Mouse (Mus musculus): ENCODE measurements around the gene Slc34a3. TPM values are rescaled to one million over a fixed set of nuclear protein-coding genes. Genes with fewer than 3 reads are reported as not detected.

The Slc34a3 gene
- total RNA-seq (2012; rRNA removed): 0.67 and 1.8 TPM in 2 replicates

DNA sequence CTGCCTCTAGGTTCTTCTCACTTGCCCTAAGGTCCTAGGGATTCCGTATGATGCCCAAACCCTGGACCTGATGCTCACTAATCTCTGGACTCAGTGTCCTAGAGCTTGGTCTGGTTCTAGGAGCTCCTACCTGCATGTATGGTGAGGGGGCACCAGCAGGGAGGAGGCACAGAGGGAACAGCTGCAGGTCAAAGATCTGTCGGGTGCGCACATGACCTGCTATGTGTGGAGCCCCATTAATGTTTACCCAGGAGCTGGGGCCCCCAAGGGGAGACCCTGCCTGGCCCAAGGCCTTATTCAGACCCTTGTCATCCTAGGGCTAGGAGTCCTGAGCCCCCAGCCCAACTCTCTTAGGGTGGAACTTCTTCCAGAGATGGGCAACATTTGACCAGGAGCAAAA is at the start of gene Slc34a3:
TSS of gene Slc34a3 (minus strand) at position 315 of the 400 bp plus-strand sequence.
- Histone ChIP-seq H3K9ac (ENCODE audit: insufficient read depth, low read depth, low read length, poor library complexity, severe bottlenecking) (no peak within 1 kb of the TSS), H3K4me1 (ENCODE audit: control insufficient read depth in 2 of 2, insufficient read depth in 2 of 2, low read length in 2 of 2, poor library complexity in 1 of 2) (peaks cover 6 to 38% of the 10 kb centered on the region in 2 experiments), H3K4me3 (ENCODE audit: insufficient read depth in 1 of 2, low read depth in 1 of 2, low read length in 2 of 2, poor library complexity in 1 of 2, severe bottlenecking in 1 of 2) (no peak within 1 kb of the TSS), H3K36me3 (ENCODE audit: control insufficient read depth, insufficient read depth, low read length, poor library complexity, severe bottlenecking) (no peaks in the 10 kb centered on the region), H3K9me3 (ENCODE audit: control insufficient read depth, insufficient read depth, low read depth, low read length) (no peaks in the 10 kb centered on the region), H3K27ac (ENCODE audit: insufficient read depth, low read depth, low read length, poor library complexity, severe bottlenecking) (no peak within 1 kb of the TSS)
- in situ Hi-C loops (cut with MboI; ENCODE audit: low sequenced_read_pairs in 2 of 2, unreplicated experiment in 2 of 2): no loop called here
- no peak for DNase-seq (ENCODE audit: low read depth, low spot score)
- TF ChIP-seq HCFC1 (IDR thresholded peaks at IDR 0.05; ENCODE audit: borderline replicate concordance, insufficient read depth, low read length): no peak
- TF ChIP-seq ZC3H11A (IDR thresholded peaks at IDR 0.05; ENCODE audit: borderline replicate concordance, low read depth, low read length): no peak
- no peak for TF ChIP-seq ZNF384 (IDR thresholded peaks at IDR 0.05; ENCODE audit: low read depth, low read length)
- no peak for TF ChIP-seq MAFK (IDR thresholded peaks at IDR 0.05; ENCODE audit: insufficient read depth, low read depth, low read length)
- no peak for TF ChIP-seq CHD2 (IDR thresholded peaks at IDR 0.05; ENCODE audit: low read depth, low read length)

GRCm38 (mm10) chr2:25278928-25279882 is 45.0 kb upstream of the Slc34a3 start:
- Histone ChIP-seq H3K9ac (ENCODE audit: insufficient read depth, low read depth, low read length, poor library complexity, severe bottlenecking) (no peak overlapping the region), H3K36me3 (ENCODE audit: control insufficient read depth, insufficient read depth, low read length, poor library complexity, severe bottlenecking) (peaks cover 46% of the 10 kb centered on the region), H3K9me3 (ENCODE audit: control insufficient read depth, insufficient read depth, low read depth, low read length) (no peaks in the 10 kb centered on the region), H3K27ac (ENCODE audit: insufficient read depth, low read depth, low read length, poor library complexity, severe bottlenecking) (no peak overlapping the region), H3K4me1 (ENCODE audit: control insufficient read depth in 2 of 2, insufficient read depth in 2 of 2, low read length in 2 of 2, poor library complexity in 1 of 2) (no peaks in the 10 kb centered on the region), H3K4me3 (ENCODE audit: insufficient read depth in 1 of 2, low read depth in 1 of 2, low read length in 2 of 2, poor library complexity in 1 of 2, severe bottlenecking in 1 of 2) (no peak overlapping the region)
- TF ChIP-seq MAFK (IDR thresholded peaks at IDR 0.05; ENCODE audit: insufficient read depth, low read depth, low read length) (no peak), ZC3H11A (IDR thresholded peaks at IDR 0.05; ENCODE audit: borderline replicate concordance, low read depth, low read length) (peak; percentile 43)
- in situ Hi-C loops (cut with MboI; ENCODE audit: low sequenced_read_pairs in 2 of 2, unreplicated experiment in 2 of 2): no loop called here
- peak; percentile 95 for DNase-seq (ENCODE audit: low read depth, low spot score)

DNA sequence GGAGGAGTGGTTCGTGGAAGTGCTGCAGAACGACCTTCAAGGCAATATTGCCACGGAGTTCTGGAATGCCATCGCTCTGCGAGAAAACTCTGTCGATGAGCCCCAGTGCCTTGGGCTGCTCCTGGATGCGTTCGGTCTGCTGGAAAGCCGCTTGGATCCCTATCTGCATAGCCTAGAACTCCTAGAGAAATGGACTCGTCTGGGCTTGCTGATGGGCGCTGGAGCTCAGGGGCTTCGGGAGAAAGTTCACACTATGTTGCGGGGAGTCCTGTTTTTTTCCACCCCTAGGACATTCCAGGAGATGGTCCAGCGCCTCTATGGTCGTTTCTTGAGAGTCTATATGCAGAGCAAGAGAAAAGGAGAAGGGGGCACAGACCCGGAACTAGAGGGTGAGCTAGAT is 38.8 kb upstream of the Slc34a3 start:
- in situ Hi-C loops (cut with MboI; ENCODE audit: low sequenced_read_pairs in 2 of 2, unreplicated experiment in 2 of 2): no loop called here

GRCm38 (mm10) chr2:25272515-25272914 is 38.4 kb upstream of the Slc34a3 start:
- DNase-seq (ENCODE audit: low read depth, low spot score): no peak
- TF ChIP-seq CHD2 (IDR thresholded peaks at IDR 0.05; ENCODE audit: low read depth, low read length) (no peak), ZNF384 (IDR thresholded peaks at IDR 0.05; ENCODE audit: low read depth, low read length) (no peak)
- peak overlapping the region; percentile 75 to 89 for H3K4me3 ChIP-seq (ENCODE audit: insufficient read depth in 1 of 2, low read depth in 1 of 2, low read length in 2 of 2, poor library complexity in 1 of 2, severe bottlenecking in 1 of 2)
- peaks cover 0 to 2% of the 10 kb centered on the region in 2 experiments; a peak in 2 of 4 replicates for H3K4me1 ChIP-seq (ENCODE audit: control insufficient read depth in 2 of 2, insufficient read depth in 2 of 2, low read length in 2 of 2, poor library complexity in 1 of 2)
- H3K9me3 ChIP-seq (ENCODE audit: control insufficient read depth, insufficient read depth, low read depth, low read length): no peaks in the 10 kb centered on the region
- no peak overlapping the region for H3K27ac ChIP-seq (ENCODE audit: insufficient read depth, low read depth, low read length, poor library complexity, severe bottlenecking)
- H3K9ac ChIP-seq (ENCODE audit: insufficient read depth, low read depth, low read length, poor library complexity, severe bottlenecking): peak overlapping the region; percentile 83
- H3K36me3 ChIP-seq (ENCODE audit: control insufficient read depth, insufficient read depth, low read length, poor library complexity, severe bottlenecking): peaks cover 35% of the 10 kb centered on the region
- in situ Hi-C loops (cut with MboI; ENCODE audit: low sequenced_read_pairs in 2 of 2, unreplicated experiment in 2 of 2): no loop called here

More for the DNA sequence above, 38.8 kb upstream of the Slc34a3 start:
- no peaks in the 10 kb centered on the region for H3K9me3 ChIP-seq (ENCODE audit: control insufficient read depth, insufficient read depth, low read depth, low read length)
- H3K9ac ChIP-seq (ENCODE audit: insufficient read depth, low read depth, low read length, poor library complexity, severe bottlenecking): peak overlapping the region; percentile 83
- TF ChIP-seq HCFC1 (IDR thresholded peaks at IDR 0.05; ENCODE audit: borderline replicate concordance, insufficient read depth, low read length): no peak
- TF ChIP-seq CHD2 (IDR thresholded peaks at IDR 0.05; ENCODE audit: low read depth, low read length): no peak
- TF ChIP-seq ZNF384 (IDR thresholded peaks at IDR 0.05; ENCODE audit: low read depth, low read length): no peak
- TF ChIP-seq MAFK (IDR thresholded peaks at IDR 0.05; ENCODE audit: insufficient read depth, low read depth, low read length): no peak
- no peak for TF ChIP-seq ZC3H11A (IDR thresholded peaks at IDR 0.05; ENCODE audit: borderline replicate concordance, low read depth, low read length)
- no peak for DNase-seq (ENCODE audit: low read depth, low spot score)
- peaks cover 40% of the 10 kb centered on the region for H3K36me3 ChIP-seq (ENCODE audit: control insufficient read depth, insufficient read depth, low read length, poor library complexity, severe bottlenecking)
- H3K27ac ChIP-seq (ENCODE audit: insufficient read depth, low read depth, low read length, poor library complexity, severe bottlenecking): no peak overlapping the region
- H3K4me3 ChIP-seq (ENCODE audit: insufficient read depth in 1 of 2, low read depth in 1 of 2, low read length in 2 of 2, poor library complexity in 1 of 2, severe bottlenecking in 1 of 2): peak overlapping the region; percentile 75 to 89
- H3K4me1 ChIP-seq (ENCODE audit: control insufficient read depth in 2 of 2, insufficient read depth in 2 of 2, low read length in 2 of 2, poor library complexity in 1 of 2): peaks cover 0 to 2% of the 10 kb centered on the region in 2 experiments; a peak in 2 of 4 replicates

Measured in ES-E14 (cell line).